Mouse (Mus musculus) urinary bladder, postnatal 4 days (tissue): ENCODE data around the gene Lrrc72.

Source experiments
- DNase-seq, 2 experiments: peaks; one replicate each; pipeline ENCODE4 v3.0.0; 2021 to 2022; ENCODE audit warnings: low spot score in 2 of 2

The Lrrc72 gene

GRCm38 (mm10) chr12:36190343-36190742, 62.9 kb downstream of the Lrrc72 start:
- no peak for DNase-seq

GRCm38 (mm10) chr12:36189610-36190009, 63.6 kb downstream of the Lrrc72 start:
- DNase-seq, result no peak

GRCm38 (mm10) chr12:36187081-36187480, 66.1 kb downstream of the Lrrc72 start:
- no peak for DNase-seq

GRCm38 (mm10) chr12:36182570-36182969, 70.6 kb downstream of the Lrrc72 start:
- DNase-seq, result no peak

GRCm38 (mm10) chr12:36177227-36177626, 76.0 kb downstream of the Lrrc72 start:
- DNase-seq, result no peak

- no peak for DNase-seq
Measured at GRCm38 (mm10) chr12:36165299-36165698, 87.9 kb downstream of the Lrrc72 start.

- DNase-seq, result no peak
Measured at GRCm38 (mm10) chr12:36164126-36164791, 88.9 kb downstream of the Lrrc72 start.
